Mouse (Mus musculus): ENCODE results near the gene Sdccag8.

DNA sequence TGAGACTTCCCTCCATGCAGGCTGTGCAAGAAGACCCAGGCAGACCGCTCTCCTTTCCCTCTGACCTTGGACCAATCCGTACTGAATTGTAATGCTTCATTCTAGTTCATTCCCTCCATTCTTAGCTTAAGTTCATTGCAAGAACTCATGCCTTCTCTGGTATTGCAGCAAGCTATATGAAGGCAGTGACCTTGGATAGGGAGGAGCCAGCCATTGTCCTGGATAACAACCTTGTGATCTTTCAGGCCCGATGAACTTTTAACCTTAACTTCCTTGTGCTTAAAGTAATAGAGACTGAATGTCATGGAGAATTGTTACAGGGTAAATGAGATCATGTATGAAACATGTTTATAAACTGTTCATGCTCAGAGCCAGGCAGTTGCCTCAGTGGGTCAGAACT is 152.8 kb downstream of the Sdccag8 start:
- no peak for TF ChIP-seq CTCF (IDR thresholded peaks at IDR 0.05; ENCODE audit: extremely low read depth, insufficient read depth, insufficient read length, insufficient replicate concordance)
- TF ChIP-seq POLR2A (IDR thresholded peaks at IDR 0.05; ENCODE audit: low read depth, low read length), result no peak
